Mouse (Mus musculus) ovary, adult 18-20 months (tissue): ENCODE data around the gene Tnfaip8l1.
A peak's percentile ranks its signal among the peaks of the same experiment; 100 is the strongest.

ENCODE experiments used
- DNase-seq: peaks from one replicate; pipeline ENCODE4 v3.0.0; 2022; ENCODE audit warnings: low spot score, mixed read lengths

Tnfaip8l1 gene

DNA sequence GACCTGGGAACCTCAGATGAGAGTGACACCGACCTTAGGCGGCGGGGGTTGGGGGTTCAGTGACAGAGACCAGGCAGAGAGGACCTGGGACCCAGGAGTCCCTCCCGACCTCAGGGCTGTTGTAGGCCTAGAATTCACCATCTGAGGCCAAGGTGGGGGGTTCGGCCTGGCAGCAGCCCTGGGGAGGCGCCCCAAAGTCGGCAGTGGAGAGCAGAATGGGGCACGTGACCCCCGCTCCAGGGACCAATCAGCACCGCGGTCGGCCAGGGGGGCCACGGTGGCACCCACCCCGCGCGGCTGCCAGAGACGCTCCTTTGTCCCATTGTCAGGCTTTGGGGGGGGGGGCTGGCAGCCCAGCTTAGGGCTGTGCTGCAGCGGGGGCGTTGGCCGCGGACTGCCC is 22.9 kb upstream of the Tnfaip8l1 start:
- no peak for DNase-seq

- DNase-seq, result no peak
These were observed 22.2 kb upstream of the Tnfaip8l1 start, which contains the start of gene Sema6b for GRCm38 (mm10) chr17:56139858-56140595. Sema6b (minus strand) TSS chr17:56140343.

DNA sequence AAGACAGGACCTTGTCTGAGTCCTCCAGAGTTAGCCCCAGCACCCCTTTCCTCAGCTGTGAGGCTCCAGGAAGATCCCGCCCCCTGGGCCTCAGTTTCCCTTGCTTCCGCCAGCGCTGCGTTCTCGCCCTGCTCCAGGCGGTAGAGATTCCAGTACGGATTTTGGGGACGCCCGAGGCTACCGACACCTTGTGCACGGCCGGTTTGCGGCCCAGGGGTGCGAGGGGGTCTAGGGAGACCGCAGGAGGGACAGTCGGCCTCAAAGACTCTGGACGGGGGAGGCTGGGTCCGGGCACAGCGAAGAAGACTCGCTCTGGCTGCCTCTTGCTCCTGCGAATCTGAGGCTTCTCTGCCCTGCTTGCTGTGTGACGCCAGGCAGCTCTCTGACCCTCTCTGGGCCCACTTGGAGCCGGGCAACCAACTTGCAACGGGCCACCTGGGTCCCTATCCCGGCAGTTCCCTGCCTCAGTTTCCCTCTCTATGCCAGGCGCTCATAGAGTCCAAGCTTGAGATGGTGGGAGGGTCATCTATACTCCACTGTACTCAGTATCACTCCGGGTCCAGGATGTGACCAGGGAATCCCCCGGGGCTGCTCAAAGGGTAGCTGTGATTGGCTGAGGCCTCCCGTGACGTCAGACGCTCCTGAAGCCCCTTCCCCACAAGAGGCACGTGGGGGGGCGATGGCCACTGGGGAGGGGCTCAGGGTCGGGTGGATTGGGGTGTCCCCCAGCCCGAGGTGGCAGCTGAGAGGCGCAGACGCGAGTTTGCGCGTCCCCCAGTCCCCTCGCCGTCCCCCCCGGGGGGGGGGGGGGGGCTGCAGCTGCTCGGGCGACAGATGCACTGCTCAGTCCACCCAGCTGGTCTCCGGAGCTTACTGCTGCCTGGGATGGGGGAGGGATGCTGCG is 20.3 kb upstream of the Tnfaip8l1 start:
- DNase-seq, result no peak

GRCm38 (mm10) chr17:56144546-56144945 is 17.7 kb upstream of the Tnfaip8l1 start:
- DNase-seq, result no peak

GRCm38 (mm10) chr17:56146131-56146530 is 16.1 kb upstream of the Tnfaip8l1 start:
- DNase-seq, result no peak

DNA sequence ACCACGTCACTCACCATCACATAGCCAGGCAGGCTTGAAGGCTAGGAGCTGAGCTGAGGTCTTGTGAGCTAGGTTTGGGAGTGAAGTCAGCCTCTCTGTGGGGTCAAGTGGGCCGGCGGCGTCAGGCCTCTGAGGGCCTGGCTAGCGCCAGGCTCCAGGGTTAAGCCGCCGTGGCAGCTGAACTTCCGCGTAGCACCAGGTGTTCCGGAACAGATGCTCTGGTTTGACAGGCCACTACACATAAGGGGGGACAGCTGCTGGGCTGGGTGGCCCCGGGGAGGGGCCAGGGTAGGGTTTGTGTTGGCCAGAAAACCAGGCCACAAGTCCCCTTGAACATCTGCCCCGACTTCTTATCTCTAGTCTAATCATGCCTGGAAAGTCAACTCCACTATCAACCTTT is 14.9 kb upstream of the Tnfaip8l1 start:
- no peak for DNase-seq

DNA sequence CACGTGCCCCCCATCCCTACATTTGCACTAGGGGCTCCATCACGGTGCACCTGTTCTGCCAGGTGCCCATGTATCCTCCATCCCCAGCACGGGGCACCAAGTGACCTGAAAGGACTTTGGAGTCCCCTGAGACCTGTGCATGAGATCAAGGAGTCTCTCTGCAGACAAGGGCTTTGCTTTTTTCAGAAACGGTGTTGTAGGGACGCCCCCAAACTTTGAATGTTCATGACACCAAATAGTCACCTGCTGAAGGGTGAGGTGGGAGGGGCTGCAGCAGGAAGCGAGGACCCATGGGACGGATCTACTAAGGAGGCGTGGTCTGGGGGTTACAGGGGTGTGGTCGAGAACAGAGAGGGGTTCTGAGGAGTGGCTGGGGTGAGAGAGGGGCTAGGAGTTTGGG is 14.0 kb upstream of the Tnfaip8l1 start:
- no peak for DNase-seq

DNA sequence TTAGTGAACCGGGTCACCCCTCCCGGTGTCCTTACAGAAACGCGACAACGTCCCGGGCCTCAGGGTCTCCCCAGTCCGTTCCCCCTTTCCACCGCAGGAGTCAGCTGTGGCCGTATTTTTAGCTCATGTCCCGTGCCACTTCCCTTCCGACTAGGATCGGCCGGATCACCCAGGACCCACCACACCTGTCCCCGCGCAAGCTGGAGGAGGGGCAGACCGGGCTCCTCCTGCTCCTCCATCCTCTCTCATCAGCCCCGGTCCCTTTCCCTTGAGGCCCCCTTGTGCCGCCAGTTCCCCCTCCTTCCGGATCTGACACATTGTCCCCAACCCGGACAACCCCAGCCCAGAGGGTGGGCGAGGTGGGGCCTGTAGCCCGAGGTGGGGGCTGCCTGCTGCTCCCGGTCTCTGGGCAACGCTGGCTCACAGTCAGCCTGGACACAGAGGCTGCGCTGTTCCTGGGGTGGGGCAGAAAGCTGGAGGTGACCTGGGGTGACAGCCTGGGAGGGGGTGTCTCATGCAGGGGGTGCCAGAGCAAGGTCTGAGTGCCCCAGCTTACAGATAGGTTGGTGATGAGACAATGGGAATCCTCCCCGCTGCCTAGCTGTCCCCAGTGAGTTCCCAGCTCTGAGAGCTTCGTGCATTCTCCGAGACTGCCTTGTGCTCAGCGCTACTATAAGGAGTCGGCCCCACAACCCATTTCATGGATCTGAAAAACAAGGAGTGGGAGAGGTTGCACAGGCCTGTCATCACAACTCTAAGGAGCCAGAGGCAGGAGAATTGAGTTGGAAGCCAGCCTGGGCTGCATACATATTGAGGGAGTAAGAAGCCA is 13.3 kb upstream of the Tnfaip8l1 start:
- DNase-seq, result no peak

GRCm38 (mm10) chr17:56149897-56150296 is 12.4 kb upstream of the Tnfaip8l1 start:
- DNase-seq, result no peak

- DNase-seq, result peak; percentile 67
These were observed 8.6 kb upstream of the Tnfaip8l1 start for GRCm38 (mm10) chr17:56153643-56154042.

DNA sequence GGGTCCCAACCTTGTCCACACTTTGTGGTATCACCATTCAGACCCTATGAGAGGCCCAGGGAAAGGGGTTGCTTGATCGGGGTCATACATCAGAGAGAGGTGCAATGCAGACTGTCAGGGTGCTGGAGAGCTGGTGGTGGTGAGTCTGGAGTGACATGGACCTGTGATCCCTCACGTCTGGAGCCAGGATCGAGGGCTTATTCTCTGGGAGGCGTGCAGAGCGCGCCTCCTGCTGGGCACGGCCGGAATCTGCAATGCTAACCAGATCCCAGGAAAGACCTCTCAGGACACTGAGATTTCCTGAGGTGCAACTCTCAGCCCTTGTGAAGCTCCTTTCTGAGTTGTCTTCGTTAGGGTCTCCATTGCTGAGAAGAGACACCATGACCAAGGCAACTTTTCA is 2.5 kb upstream of the Tnfaip8l1 start:
- no peak for DNase-seq

DNA sequence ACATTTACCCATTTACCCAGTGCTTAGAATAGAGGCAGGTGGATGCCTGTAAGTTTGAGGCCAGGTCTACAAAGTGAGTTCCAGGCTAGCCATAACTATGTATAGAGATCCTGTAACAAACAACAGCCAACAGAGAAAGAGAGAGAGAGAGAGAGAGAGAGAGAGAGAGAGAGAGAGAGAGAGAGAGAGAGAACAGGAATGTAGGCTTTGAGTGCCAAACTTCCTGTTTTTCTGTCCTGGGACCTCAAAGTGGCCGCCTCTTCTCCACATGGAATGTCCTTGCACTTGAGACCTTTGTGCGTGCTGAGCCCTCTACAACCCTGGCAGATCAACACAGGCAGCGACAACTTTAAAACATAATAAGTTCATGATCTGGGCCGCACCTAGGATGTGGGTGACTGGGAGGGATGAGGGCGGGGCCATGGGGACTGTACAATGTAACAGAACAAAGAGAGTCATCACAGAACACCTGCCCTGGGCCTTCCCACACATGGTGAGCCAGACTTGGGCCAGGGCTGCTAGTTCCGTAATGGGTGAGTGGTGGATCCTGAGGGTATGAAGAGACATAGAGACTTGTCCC is 1.3 kb downstream of the Tnfaip8l1 start:
- DNase-seq, result no peak

GRCm38 (mm10) chr17:56164510-56164909 is 2.2 kb downstream of the Tnfaip8l1 start:
- DNase-seq, result no peak

DNA sequence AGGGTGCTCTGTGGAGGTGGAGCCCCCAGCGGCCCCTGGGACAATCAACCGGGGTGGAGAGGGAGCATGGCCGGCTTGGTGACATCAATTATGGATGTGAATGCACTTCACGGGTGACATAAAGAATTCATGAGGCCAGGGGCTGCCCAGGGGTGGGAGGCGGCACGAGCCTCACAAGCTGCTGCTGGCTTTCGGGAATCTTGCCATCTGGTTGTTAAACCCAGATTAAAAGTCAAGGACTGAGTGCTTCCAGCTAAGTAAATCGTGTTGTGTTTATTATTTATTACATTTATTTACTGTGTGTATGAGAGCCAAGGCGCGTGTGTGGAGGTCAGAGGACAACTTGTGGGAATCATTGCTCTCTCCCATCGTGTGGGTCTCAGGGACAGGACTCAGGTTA is 3.4 kb downstream of the Tnfaip8l1 start:
- no peak for DNase-seq

DNA sequence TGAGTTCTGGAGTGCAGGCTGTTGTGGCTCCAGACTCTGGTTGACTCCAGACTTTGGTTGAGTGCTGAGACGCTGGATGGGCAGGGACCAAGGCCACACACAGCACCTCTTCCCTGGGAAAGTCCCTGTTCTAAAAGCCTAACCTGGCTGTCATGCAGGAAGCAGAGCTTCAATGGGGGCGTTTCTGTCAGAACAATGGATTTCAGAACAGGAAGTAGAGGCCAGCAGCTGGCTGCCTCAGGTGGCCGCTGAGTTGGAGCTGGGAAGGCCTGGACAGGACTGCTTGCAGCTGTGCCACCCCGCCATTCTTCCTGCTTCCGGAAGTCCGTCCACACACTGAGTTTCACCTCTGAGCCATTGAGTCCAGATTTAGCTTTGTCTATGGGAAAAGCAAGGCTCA is 7.6 kb downstream of the Tnfaip8l1 start:
- no peak for DNase-seq

DNA sequence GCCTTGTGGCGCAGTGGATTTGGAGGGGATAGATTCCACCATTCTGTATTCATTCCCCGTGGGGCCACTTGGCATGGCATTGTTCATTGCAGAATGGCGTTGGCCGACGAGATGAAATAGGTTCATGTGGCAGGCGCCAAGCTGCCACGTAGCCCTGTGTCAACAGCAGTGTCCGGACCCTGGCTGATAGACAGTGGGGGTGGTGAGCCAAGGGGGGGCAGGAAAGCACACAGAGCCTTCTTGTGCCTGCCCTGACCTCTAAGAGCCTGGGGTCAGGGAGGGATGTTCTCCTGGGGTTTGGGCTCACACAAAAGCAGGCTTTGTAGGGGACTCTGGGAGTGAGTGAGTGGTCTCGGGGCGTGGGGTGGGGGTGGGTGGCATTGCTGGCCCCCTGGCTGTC is 8.4 kb downstream of the Tnfaip8l1 start:
- DNase-seq, result no peak

- DNase-seq, result no peak
These were observed 9.2 kb downstream of the Tnfaip8l1 start for GRCm38 (mm10) chr17:56171456-56171855.

- DNase-seq, result no peak
These were observed 9.6 kb downstream of the Tnfaip8l1 start for GRCm38 (mm10) chr17:56171881-56172280.

DNA sequence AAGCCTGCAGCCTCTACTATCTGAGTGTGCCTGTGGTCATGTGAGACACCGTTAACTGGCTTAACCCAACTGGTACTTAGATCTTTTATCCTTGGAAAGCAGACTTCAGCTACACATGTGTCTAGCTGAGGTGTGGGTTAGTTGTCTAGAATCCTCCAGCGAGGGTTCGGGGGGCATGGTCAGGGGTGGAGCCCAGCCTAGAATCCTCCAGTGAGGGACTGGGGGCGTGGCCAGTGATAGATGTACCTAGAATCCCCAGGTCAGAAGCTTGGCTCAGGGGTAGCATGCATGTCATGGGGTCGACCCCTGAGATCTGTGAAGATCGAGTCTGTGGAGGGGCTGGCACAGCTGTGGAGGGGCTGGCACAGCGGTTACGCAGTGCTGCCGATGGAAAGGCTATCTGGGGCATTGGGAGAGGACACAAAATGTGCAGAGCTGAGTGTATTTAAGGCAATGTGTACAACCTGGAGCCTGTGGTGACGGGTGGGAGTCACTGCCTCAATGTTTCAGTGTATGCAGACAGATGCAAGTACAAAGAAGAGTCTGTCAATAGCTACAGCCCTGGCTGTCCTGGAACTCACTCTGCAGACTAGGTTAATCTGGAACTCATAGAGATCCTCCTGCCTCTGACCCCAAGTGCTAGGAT is 11.2 kb downstream of the Tnfaip8l1 start:
- no peak for DNase-seq

- DNase-seq, result no peak
These were observed 13.1 kb downstream of the Tnfaip8l1 start for GRCm38 (mm10) chr17:56175416-56175815.

DNA sequence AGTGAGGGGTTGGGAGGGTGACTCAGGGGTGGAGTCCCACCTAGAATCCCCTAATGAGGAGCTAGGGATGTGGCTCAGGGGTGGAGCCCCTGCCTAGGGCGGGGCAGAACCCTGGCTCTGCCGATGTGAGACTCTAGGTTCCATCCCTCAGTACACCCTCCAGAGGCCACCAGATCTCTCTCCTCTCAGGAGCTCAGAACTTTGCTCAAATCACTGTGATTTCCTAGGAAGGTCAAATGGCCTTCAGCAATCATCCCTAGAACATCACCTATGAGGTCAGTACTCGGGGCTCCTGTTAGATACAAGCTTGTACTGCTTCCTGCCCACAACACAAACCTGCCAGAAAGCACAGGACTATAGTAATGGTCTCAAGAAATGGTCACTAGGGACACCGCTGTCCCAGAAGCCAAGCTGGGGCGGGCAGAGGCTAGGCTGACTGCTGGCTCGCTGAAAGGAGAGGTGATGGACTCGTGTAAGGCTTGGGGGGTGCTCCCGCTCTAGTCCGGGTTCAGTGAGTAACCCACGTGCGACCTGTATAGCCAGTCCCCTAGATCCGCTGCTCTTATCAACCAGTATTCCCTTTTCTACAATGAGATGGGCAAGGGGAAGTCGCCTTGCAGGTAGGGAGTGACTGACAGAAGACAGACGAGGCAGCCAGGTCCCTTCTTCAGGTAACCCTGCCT is 20.8 kb downstream of the Tnfaip8l1 start:
- DNase-seq, result no peak
